Mouse (Mus musculus) spleen, adult 18-20 months (tissue): Measurements from ENCODE around the gene Atox1.
"Not testable (repeated sequence)": the region's sequence is repeated elsewhere in the genome, so short reads cannot be mapped to it uniquely, and the experiment has no call there.

Experiments used
- DNase-seq, 2 experiments: peaks; one replicate each; pipeline ENCODE4 v3.0.0; 2022; ENCODE audit warnings: mixed read lengths in 2 of 2

The Atox1 gene

DNA sequence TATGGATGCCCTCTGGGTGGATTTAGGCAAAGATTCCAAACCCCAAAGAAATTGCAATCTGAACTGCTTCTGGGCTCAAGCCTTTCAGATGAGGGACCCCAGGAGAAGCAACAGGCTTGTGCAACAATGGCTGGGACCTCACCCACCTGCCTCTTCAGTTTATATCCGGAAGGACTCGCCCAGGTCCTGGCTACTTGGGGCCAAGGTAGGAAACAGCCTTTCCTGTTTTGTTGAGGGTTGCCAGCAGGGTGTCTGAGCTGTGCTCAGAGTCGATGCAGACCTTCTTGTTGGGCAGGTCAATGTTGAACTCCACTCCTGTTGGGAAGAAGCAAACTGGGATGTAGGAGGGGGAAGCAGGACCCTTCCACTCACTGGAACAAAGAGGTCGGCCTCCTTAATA is 10.7 kb downstream of the Atox1 start:
- no peak for DNase-seq

- DNase-seq, result no peak
These were observed 11.5 kb downstream of the Atox1 start for GRCm38 (mm10) chr11:55449531-55449930.

DNA sequence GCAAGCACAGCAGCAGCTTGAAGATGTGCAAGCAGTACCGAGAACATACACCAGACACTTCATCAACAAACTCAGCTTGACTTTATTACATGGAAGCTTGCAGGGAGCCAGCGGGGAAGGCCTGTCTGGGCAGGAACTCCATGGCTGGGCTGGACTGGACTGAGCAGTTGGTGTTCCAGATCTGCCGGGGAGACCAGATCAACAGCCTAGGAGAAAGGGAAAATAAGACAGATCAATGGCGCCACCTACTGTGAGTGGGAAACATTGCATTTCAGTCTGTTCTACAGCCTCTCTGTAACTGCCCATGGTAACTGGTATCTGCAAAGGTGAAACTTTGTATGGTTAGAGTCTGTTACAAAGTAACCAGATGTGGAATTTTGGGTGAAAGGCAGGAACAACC is 14.5 kb downstream of the Atox1 start:
- peak in 1 of 2 experiments; percentile 62 for DNase-seq

DNA sequence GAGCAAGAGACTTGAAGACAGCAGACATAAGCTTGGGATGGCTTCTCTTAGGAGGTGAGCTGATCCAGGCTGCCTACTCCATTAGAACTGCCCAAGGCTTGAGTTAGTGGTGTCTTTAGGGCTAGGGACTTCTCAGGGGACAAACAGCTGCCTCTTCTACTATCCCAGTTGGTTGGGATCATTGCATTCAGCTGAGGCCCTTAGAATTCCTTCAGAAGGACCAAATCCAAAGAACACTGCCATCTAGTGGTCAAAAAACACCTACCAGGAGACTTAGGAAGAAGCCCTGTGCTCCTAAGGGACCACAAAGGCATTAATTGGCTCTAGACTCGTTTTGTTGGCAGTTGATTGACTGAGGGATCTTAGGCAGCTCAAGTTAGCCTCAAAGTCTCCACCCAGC is 16.3 kb downstream of the Atox1 start:
- DNase-seq, result no peak

DNA sequence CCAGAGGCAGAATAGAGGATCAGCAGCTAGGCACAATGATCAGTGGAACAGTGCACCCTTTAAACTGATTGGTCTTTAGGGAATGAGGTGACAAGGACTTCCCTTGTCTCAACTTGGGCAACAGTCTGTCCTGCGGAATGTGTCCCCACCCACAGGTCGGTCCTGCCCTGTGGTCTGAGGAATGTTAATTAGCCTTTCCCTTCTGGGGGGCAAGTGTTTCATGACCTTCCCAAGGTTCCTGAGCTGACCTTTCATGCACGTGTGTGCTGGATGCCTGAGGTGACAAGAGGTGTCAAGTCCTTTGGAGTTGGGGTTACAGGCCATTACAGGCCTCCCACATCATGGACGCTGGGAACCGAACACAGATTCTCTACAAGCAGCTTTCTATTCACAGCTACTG is 21.3 kb downstream of the Atox1 start:
- DNase-seq, result no peak

DNA sequence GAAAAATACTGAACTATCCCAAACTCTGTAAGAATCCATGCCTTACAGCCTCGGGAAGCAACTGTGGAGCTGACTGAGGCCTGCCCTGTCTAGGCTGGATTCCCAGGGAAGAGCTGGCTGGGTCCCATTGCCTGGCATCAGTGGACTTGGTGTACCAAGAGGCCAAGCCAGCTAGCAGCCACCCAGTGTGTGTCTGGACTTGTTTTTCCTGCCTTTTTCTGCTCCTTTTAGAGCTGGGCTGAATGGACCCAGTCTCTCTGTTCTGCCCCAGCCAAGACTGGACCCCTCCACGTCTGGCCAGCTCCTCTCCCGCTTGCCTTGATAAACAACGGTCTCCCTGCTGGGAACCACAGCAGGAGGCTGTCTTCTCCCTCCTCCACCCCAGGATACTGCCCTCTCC is 23.0 kb downstream of the Atox1 start:
- DNase-seq, result no peak

GRCm38 (mm10) chr11:55436089-55436488 is 24.9 kb downstream of the Atox1 start:
- no peak for DNase-seq

GRCm38 (mm10) chr11:55432981-55433380 is 28.1 kb downstream of the Atox1 start:
- DNase-seq, result no peak

DNA sequence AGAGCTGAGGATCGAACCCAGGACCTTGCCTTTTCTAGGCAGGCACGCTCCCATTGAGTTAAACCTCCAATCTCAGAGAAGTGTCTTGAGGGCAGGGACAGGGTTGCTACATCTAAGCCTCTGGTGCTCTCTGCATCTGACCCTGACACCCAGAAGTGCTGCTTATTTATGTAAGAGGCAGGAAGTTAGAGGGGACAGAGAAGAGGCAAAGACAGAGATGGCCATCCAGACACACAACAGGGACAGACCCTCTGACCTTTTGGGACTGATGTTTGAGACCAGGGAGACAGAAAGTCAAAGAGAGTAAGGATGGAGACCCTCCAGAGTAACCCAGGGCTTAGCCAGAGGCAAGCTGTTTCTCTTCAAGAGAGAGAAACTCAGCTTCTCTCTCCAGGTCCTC is 31.1 kb downstream of the Atox1 start:
- no peak for DNase-seq

- DNase-seq, result no peak
These were observed 32.6 kb downstream of the Atox1 start for GRCm38 (mm10) chr11:55428186-55429012.

DNA sequence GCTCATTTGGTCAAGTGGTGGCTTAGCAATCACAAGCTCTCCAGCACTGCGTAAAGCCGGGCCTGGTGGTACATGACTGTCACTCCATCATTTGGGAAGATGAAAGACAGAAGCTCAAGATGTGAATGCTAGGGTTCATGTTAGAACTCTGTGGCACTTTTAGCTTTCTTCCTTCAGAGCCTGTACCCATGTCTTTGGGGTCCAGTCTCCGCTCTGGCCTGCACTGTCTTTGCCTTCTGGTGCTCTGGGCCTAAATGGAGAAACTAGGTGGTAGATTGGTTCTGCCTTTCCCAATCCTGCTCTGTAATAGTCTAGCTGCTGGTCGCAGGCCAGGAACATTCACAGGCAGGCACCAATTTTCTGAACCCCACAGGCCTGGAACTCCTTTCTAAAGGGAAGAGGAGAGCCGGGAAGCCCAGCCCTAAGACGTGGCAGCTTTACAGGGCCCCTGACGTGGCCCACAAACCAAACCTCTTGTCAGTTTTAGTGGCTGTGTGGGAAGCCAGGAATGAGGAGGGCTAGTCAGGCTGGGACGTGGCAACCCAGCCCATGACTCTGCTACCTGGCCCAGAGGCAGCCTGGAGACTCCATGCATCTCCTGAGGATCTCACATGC is 36.2 kb downstream of the Atox1 start:
- DNase-seq, result no peak

DNA sequence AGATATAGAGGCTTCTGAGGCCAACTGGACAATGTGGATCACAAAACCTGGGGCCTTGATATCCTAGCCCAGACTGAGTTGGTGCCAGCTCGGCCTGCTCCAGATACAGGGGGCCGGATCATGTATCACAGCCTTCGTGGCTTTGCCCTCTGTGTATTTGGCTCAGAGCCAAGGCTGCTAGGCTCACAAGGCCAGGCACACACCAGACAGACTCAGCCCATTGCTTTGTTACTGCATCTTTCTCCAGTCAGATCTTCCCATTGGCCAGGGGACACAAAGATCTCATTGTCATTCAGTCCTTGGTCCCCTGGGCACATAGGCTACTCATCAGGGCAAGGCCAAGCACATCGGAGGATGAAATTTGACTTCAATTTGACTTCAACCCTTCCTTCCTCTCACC is 37.3 kb downstream of the Atox1 start:
- DNase-seq, result no peak

DNA sequence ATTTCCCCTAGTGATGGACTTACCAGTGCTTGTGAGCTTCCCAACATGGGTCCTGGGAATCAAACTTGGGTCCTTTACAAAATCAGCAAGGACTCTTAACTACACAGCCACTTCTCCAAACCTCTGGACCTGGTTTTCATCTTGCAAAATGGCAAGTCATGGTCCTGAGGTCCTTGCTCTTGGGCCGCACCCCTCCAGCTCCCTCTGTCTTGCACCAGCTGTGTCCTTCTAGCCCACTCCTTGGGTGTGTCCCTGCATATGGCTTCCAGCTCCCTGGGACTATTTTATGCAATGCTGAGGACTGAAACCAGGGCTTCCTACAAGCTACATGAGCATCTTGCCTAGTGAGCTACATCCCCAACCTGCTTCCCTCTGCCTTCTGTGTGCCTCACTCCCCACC is 38.1 kb downstream of the Atox1 start, which contains the start of gene Sparc:
Gene Sparc, minus strand, starts transcription at position 206 of the 400 bp plus-strand sequence.
- DNase-seq, result no peak

DNA sequence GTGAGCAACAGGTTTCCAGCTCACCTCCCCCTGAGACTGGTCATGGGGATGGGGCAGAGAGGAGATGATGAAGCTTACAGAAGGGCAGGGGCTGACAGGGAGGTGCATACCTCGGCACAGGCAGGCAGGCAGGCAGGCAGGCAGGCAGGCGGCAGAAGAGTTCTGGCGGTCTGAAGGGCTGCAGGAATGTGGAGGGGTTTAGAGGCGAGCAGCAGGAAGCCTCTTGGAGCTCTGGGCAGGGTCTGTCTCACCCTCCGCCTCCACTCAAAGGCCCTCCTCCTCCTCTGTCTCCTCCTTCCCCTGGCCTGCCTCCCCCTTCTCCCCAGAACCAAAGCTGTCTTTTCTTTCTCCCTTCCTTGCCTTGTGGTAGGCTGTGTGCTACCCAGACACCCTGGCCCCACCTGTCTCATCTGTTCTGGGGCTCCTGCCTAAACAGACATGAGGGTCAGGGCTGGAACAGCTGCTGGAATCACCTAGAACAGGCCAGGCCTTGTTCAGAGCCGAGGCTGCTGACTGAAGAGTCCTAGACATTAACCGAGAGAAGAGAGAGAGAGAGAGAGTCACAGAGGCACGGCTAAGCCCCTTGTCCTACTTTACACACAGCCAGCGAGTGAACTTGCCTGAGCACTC is 41.2 kb downstream of the Atox1 start:
- no peak for DNase-seq

DNA sequence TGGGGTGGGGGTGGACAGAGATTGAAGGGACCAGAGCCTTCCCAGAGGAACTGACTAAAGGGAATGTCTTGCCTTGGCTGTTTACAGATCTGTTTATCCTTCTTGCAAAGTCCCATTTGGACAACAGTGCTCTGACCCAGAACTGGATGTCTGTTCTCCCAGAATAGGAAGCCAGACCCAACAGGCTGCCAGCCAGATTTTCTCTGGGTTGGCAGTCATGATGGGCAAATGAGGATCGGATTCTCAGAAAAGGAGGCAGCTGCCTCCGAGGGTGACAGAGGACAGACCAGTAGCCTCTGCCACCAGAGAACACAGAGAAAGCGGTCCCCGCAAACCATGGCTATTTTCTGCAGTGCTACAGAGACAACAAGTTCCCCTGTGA is 41.8 kb downstream of the Atox1 start:
- no peak for DNase-seq

GRCm38 (mm10) chr11:55418704-55419061 is 42.4 kb downstream of the Atox1 start:
- DNase-seq, result no peak

DNA sequence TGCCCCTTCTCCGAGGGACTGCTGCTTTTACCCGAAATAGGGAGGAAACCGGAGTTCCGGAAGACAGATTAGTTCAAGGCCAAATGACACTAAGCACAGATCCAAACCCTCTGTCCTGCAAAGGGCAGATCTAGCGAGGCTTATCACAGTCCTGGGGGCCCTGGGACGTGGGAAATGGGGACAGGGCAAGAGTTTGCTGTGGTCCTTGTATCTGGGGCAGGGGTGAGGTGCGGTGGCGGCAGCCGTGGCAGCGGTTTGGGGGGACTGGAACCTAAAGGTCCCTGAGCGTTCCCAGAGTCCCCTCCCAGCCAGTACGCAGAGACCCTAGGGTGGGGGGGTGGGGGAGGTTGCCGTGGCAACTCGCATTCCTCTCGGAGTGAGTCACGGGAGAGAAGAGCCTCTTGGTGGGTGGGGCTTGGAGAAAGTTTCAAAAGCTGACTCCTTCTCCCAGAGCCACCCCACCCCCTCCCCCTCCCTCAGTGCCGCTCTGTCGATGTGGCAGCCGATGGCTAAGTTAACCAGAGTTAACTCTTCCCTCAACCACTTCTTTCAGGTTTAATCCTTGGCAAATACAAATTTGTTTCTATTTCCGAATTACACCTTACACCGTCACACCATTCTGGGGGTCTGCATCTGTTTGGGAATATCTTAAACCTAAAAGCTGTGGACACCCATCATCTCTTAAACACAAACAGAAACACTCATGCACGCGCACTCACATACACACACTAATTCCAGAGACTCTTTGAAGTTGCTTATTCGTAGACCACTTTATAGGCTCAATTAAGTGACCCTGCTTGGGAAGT is 42.9 kb downstream of the Atox1 start:
- DNase-seq, result no peak

- no peak for DNase-seq
These were observed 44.3 kb downstream of the Atox1 start for GRCm38 (mm10) chr11:55416609-55417265.

GRCm38 (mm10) chr11:55415731-55416130 is 45.3 kb downstream of the Atox1 start:
- DNase-seq, result not testable (repeated sequence)

DNA sequence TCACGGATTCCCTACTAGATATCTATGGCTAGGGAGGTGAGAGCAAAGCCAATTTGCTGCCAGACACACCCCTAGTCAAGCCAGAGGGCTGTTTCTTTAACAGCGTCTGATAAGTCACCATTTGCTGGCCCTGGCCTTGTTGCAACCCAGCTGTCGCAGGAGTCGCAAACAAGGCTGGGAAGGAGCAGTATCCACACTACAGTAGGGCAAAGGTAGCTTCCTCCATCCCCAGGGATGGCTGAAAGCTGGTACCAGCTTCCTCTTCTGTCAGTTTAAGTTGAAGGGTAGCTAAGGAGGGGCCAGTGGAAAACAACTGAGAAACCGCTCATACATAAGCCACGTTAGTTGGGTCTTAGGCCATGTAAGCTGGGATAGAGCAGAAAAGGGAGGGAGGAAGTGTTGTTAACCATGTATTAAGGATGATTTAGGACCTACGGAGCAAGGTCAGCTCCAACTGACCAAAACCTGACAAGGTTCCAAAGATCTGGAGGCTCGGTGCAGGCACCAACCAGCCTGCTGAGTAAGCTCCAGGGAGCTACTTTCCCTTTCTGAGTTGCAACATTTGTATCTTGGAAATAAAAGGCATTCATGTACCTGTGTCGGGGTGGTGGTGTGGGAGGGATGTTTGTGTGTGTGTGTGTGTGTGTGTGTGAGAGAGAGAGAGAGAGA is 45.9 kb downstream of the Atox1 start:
- no peak for DNase-seq

GRCm38 (mm10) chr11:55414314-55414713 is 46.7 kb downstream of the Atox1 start:
- DNase-seq, result no peak

DNA sequence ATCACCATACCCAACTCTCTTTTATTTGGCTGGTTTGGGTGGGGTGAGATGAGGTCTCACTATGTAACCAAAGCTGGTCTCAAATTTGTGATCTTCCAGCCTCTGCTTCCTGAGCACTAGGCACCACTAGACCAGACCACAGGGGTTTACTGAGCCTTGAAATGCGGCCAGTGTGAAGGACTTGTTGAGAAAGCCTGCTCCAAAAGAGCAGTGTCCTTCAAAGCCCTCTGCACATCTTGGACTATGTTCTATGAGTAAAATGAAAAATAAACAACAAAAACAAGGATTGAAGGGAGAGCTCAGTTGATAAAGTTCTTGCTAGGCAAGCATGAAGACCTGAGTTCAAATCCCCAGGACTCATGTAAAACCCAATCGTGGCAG is 47.6 kb downstream of the Atox1 start:
- DNase-seq, result no peak
